Mouse (Mus musculus) hindbrain, embryonic 11.5 days (tissue): Measurements from ENCODE around the gene Ninl. TPM values are rescaled to one million over a fixed set of nuclear protein-coding genes. Genes with fewer than 3 reads are reported as not detected.

Source experiments
- ATAC-seq: fragments of 200-750 bp; cut with Nextera tagmentation; 2 replicates; pipeline ENCODE4 v1.8.0; 2017; ENCODE audit warnings: mild to moderate bottlenecking, moderate TSS enrichment, moderate library complexity; ENCODE audit not compliant: low FRiP score
- DNase-seq: peaks from one replicate; pipeline ENCODE4 v3.0.0-alpha.2; 2015; ENCODE audit warnings: low spot score
- H3K27ac ChIP-seq: fragments of 300-500 bp; sonication (generic); 2 replicates; pipeline ENCODE4 v1.5.1; 2014; ENCODE audit warnings: mild to moderate bottlenecking, low read depth, low read length
- H3K27me3 ChIP-seq: fragments of 300-500 bp; sonication (generic); 2 replicates; pipeline ENCODE4 v1.6.1; 2014; ENCODE audit warnings: mild to moderate bottlenecking, low read length, moderate library complexity, mixed read lengths; ENCODE audit not compliant: control insufficient read depth, insufficient read depth
- H3K36me3 ChIP-seq: fragments of 300-500 bp; sonication (generic); 2 replicates; pipeline ENCODE4 v1.6.1; 2014; ENCODE audit warnings: mild to moderate bottlenecking, low read length, moderate library complexity, mixed read lengths; ENCODE audit not compliant: control insufficient read depth, insufficient read depth
- H3K4me1 ChIP-seq: fragments of 300-500 bp; sonication (generic); replicated peaks from 2 replicates; pipeline ENCODE4 v1.6.1; 2014; ENCODE audit warnings: low read length, mixed read lengths; ENCODE audit not compliant: control insufficient read depth, insufficient read depth
- H3K4me2 ChIP-seq: fragments of 300-500 bp; sonication (generic); replicated peaks from 2 replicates; pipeline ENCODE4 v1.6.1; 2014; ENCODE audit warnings: mild to moderate bottlenecking, low read depth, low read length
- H3K4me3 ChIP-seq: fragments of 300-500 bp; sonication (generic); 2 replicates; pipeline ENCODE4 v1.5.1; 2014; ENCODE audit warnings: low read depth, low read length
- H3K9ac ChIP-seq: fragments of 300-500 bp; sonication (generic); 2 replicates; pipeline ENCODE4 v1.6.1; 2014; ENCODE audit warnings: low read depth, low read length
- H3K9me3 ChIP-seq: fragments of 300-500 bp; sonication (generic); 2 replicates; pipeline ENCODE4 v1.6.1; 2016; ENCODE audit warnings: low read length; ENCODE audit not compliant: control insufficient read depth
- WGBS: fragments of 180-500 bp; shearing (Covaris S2); extraction: QIAGEN DNeasy Blood & Tissue Kit; methylation state at CpG from one replicate; pipeline ENCODE4 v1.1.7; 2014; 5-methylcytosine and 5-hydroxymethylcytosine counted together
- polyA plus RNA-seq: library from polyadenylated mRNA; unstranded; fragments of >200 nt; fragmentation: Nextera tagmentation; extraction: Ambion mirVana; gene quantifications from 2 replicates; pipeline ENCODE4 v1.2.1, GENCODE M21; 2014

Gene Ninl
- polyA plus RNA-seq, 1 experiment from 2014 or later: 10.9 TPM

- Histone ChIP-seq H3K27me3 (no peaks in the 10 kb centered on the region), H3K36me3 (no peaks in the 10 kb centered on the region), H3K9me3 (no peaks in the 10 kb centered on the region), H3K9ac (no peak overlapping the region), H3K4me2 (no peak overlapping the region), H3K27ac (no peak overlapping the region), H3K4me1 (no peaks in the 10 kb centered on the region), H3K4me3 (no peak overlapping the region)
- ATAC-seq (no peak), DNase-seq (no peak)
- 90% methylated on average over 7 of the region's 7 CpGs for WGBS
These were observed 143.4 kb downstream of the Ninl start for GRCm38 (mm10) chr2:150895691-150896252.

GRCm38 (mm10) chr2:150894617-150895267 is 144.4 kb downstream of the Ninl start:
- Histone ChIP-seq H3K36me3 (no peaks in the 10 kb centered on the region), H3K9me3 (no peaks in the 10 kb centered on the region), H3K27ac (no peak overlapping the region), H3K27me3 (no peaks in the 10 kb centered on the region), H3K4me3 (no peak overlapping the region), H3K9ac (no peak overlapping the region), H3K4me1 (no peaks in the 10 kb centered on the region), H3K4me2 (no peak overlapping the region)
- DNase-seq (no peak), ATAC-seq (no peak)
- 91% methylated on average over 2 of the region's 2 CpGs for WGBS

DNA sequence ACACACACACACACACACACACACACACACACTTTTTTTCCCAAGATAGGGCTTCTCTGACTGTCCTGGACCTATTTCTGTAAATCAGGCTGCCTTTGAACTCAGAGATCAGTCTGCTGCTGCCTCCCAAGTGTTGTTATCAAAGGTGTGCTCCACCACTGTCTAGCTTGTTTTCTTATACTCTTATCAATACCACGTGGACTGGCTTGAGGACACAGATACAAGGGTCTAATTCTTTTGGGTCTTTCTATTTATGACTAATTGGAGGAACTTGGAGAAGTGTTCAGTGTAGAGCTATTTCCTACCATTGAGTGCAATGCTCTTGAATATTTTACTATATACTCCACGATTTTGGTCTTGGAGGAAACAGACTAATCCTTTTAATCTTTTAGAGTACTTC is 151.8 kb downstream of the Ninl start:
- 85% methylated on average over 2 of the region's 2 CpGs for WGBS
- no peak for DNase-seq

DNA sequence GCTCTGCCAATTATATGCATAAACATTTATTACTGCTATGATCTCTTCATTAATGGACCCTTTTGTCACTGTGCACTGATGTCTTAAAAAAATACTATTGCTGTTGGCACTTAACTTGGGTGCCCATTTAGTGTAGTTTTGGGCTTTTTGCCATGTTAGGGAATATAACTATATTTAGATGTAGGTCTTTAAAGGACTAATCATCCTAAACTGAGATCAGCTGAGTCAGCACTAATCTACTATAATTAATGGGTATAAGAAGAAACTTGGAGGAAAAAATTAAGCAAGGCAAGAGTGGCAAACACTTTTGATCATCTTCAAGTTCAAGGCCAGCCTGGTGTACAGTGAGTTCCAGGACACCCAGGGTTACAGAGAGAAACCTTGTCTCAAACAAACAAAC is 152.9 kb downstream of the Ninl start:
- Histone ChIP-seq H3K4me2 (no peak overlapping the region), H3K4me1 (no peaks in the 10 kb centered on the region), H3K9ac (no peak overlapping the region), H3K9me3 (no peaks in the 10 kb centered on the region), H3K36me3 (no peaks in the 10 kb centered on the region), H3K27me3 (no peaks in the 10 kb centered on the region), H3K4me3 (no peak overlapping the region), H3K27ac (no peak overlapping the region)
- no peak for DNase-seq
- ATAC-seq: no peak

More for the DNA sequence above, 151.8 kb downstream of the Ninl start:
- Histone ChIP-seq H3K9me3 (no peaks in the 10 kb centered on the region), H3K4me1 (no peaks in the 10 kb centered on the region), H3K27me3 (no peaks in the 10 kb centered on the region), H3K9ac (no peak overlapping the region), H3K36me3 (no peaks in the 10 kb centered on the region), H3K27ac (no peak overlapping the region), H3K4me2 (no peak overlapping the region), H3K4me3 (no peak overlapping the region)
- ATAC-seq: no peak

GRCm38 (mm10) chr2:150885814-150886213 is 153.4 kb downstream of the Ninl start:
- Histone ChIP-seq H3K4me1 (no peaks in the 10 kb centered on the region), H3K36me3 (no peaks in the 10 kb centered on the region), H3K4me2 (no peak overlapping the region), H3K4me3 (no peak overlapping the region), H3K27ac (no peak overlapping the region), H3K9me3 (no peaks in the 10 kb centered on the region), H3K27me3 (no peaks in the 10 kb centered on the region), H3K9ac (no peak overlapping the region)
- WGBS: 83% methylated on average over 1 of the region's 1 CpGs
- DNase-seq: no peak
- no peak for ATAC-seq

DNA sequence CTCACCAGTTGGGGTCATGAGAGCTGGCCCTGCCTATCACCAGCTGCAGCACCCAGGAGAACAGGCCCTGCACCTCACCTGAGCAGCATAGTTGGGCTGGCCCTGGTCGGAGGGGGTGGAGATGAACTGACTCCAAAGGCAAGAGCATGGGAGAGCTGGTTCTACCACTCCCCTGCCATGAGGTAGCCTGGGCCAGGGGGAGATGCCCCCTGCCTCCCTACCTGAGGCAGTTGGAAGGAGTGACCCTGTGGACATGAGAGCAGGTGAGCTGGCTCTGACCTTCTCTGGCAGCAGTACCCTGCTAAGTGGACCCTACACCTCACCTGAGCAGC is 154.4 kb downstream of the Ninl start:
- H3K9me3 ChIP-seq: no peaks in the 10 kb centered on the region
- H3K27me3 ChIP-seq: no peaks in the 10 kb centered on the region
- no peak for DNase-seq
- no peak overlapping the region for H3K4me3 ChIP-seq
- no peak overlapping the region for H3K27ac ChIP-seq
- ATAC-seq: peak; percentile 38; the same call in 1 of the 2 replicates
- 100% methylated on average over 1 of the region's 1 CpGs for WGBS
- no peaks in the 10 kb centered on the region for H3K4me1 ChIP-seq
- H3K9ac ChIP-seq: no peak overlapping the region
- no peak overlapping the region for H3K4me2 ChIP-seq
- H3K36me3 ChIP-seq: no peaks in the 10 kb centered on the region

Other genes starting within 250 kb of the Ninl start
- gene Abhd12, start 134.6 kb downstream of the Ninl start, polyA plus RNA-seq: 56.2 and 60.5 TPM in 2 replicates
- 66.0 and 67.5 TPM in 2 replicates for gene Gins1, start 134.0 kb downstream of the Ninl start, polyA plus RNA-seq
- gene Nanp, start within 50 bp of the Ninl start, polyA plus RNA-seq: 41.8 and 42.4 TPM in 2 replicates
- gene Gm14151, start 53.0 kb upstream of the Ninl start, polyA plus RNA-seq: not detected in 2 replicates
- gene Gm14147, start 58.9 kb upstream of the Ninl start, polyA plus RNA-seq: not detected in 2 replicates